Mouse (Mus musculus) E14TG2a.4 (cell line): ENCODE results near the gene Vav1.
A peak's percentile ranks its signal among the peaks of the same experiment; 100 is the strongest.

Experiments used
- H3K27me3 ChIP-seq: 2 replicates; pipeline ENCODE4 v1.6.1; 2014; ENCODE audit warnings: low read length, control low read depth; ENCODE audit not compliant: insufficient read depth
- H3K36me3 ChIP-seq: 2 replicates; pipeline ENCODE4 v1.6.1; 2014; ENCODE audit warnings: low read length, control low read depth; ENCODE audit not compliant: insufficient read depth
- H3K4me1 ChIP-seq: replicated peaks from 2 replicates; pipeline ENCODE4 v1.6.1; 2014; ENCODE audit warnings: low read depth, low read length, control low read depth
- H3K4me3 ChIP-seq: replicated peaks from 2 replicates; pipeline ENCODE4 v1.5.1; 2014; ENCODE audit warnings: mild to moderate bottlenecking, low read length
- H3K9me3 ChIP-seq: 2 replicates; pipeline ENCODE4 v1.6.1; 2014; ENCODE audit warnings: low read length, control low read depth
- CTCF ChIP-seq: conservative IDR thresholded peaks from 2 replicates; pipeline ENCODE4 v1.5.1; 2014; ENCODE audit warnings: low read length
- NANOG ChIP-seq: IDR thresholded peaks from 2 replicates; pipeline ENCODE4 v1.6.1; 2014; ENCODE audit warnings: borderline replicate concordance, low read length, mixed read lengths
- POU5F1 ChIP-seq: IDR thresholded peaks from 2 replicates; pipeline ENCODE4 v1.6.1; 2014; ENCODE audit warnings: low read length, borderline replicate concordance

Gene Vav1

GRCm38 (mm10) chr17:57249186-57250181 lies 29.4 kb upstream of the Vav1 start, which contains the start of gene Trip10:
Gene Trip10, plus strand, starts transcription at chr17:57249455.
- TF ChIP-seq POU5F1: no peak
- TF ChIP-seq CTCF: no peak
- no peak for TF ChIP-seq NANOG
- Histone ChIP-seq H3K4me3 (peak within 1 kb of the TSS; percentile 97), H3K36me3 (peaks cover 52% of the 10 kb centered on the region), H3K4me1 (peaks cover 63% of the 10 kb centered on the region), H3K27me3 (no peaks in the 10 kb centered on the region), H3K9me3 (no peaks in the 10 kb centered on the region)

GRCm38 (mm10) chr17:57250461-57251160 lies 28.3 kb upstream of the Vav1 start:
- Histone ChIP-seq H3K4me3 (peak overlapping the region; percentile 97), H3K27me3 (no peaks in the 10 kb centered on the region), H3K4me1 (peaks cover 73% of the 10 kb centered on the region), H3K9me3 (no peaks in the 10 kb centered on the region), H3K36me3 (peaks cover 52% of the 10 kb centered on the region)
- TF ChIP-seq POU5F1: no peak
- no peak for TF ChIP-seq NANOG
- no peak for TF ChIP-seq CTCF

GRCm38 (mm10) chr17:57251431-57251830 lies 27.5 kb upstream of the Vav1 start:
- Histone ChIP-seq H3K4me1 (peaks cover 66% of the 10 kb centered on the region), H3K27me3 (no peaks in the 10 kb centered on the region)
- TF ChIP-seq NANOG (no peak), POU5F1 (no peak)

GRCm38 (mm10) chr17:57253306-57253705 lies 25.6 kb upstream of the Vav1 start:
- Histone ChIP-seq H3K36me3 (peaks cover 72% of the 10 kb centered on the region), H3K9me3 (no peaks in the 10 kb centered on the region), H3K27me3 (no peaks in the 10 kb centered on the region), H3K4me1 (peaks cover 76% of the 10 kb centered on the region), H3K4me3 (no peak overlapping the region)
- no peak for TF ChIP-seq NANOG
- TF ChIP-seq POU5F1: no peak
- no peak for TF ChIP-seq CTCF

More at GRCm38 (mm10) chr17:57251431-57251830, 27.5 kb upstream of the Vav1 start:
- peaks cover 55% of the 10 kb centered on the region for H3K36me3 ChIP-seq
- H3K9me3 ChIP-seq: no peaks in the 10 kb centered on the region
- peak overlapping the region; percentile 97 for H3K4me3 ChIP-seq

GRCm38 (mm10) chr17:57255354-57255753 lies 23.5 kb upstream of the Vav1 start:
- H3K27me3 ChIP-seq: no peaks in the 10 kb centered on the region
- peaks cover 77% of the 10 kb centered on the region for H3K4me1 ChIP-seq
- TF ChIP-seq CTCF: no peak
- H3K36me3 ChIP-seq: peaks cover 93% of the 10 kb centered on the region
- H3K9me3 ChIP-seq: no peaks in the 10 kb centered on the region
- H3K4me3 ChIP-seq: no peak overlapping the region

GRCm38 (mm10) chr17:57256921-57257485 lies 21.9 kb upstream of the Vav1 start:
- Histone ChIP-seq H3K4me3 (no peak overlapping the region), H3K9me3 (no peaks in the 10 kb centered on the region), H3K36me3 (peaks cover 99% of the 10 kb centered on the region), H3K27me3 (no peaks in the 10 kb centered on the region), H3K4me1 (peaks cover 79% of the 10 kb centered on the region)
- TF ChIP-seq CTCF (no peak), NANOG (no peak), POU5F1 (no peak)

- peaks cover 99% of the 10 kb centered on the region for H3K36me3 ChIP-seq
- H3K4me3 ChIP-seq: no peak overlapping the region
- H3K9me3 ChIP-seq: no peaks in the 10 kb centered on the region
- no peaks in the 10 kb centered on the region for H3K27me3 ChIP-seq
- TF ChIP-seq CTCF (no peak), POU5F1 (no peak), NANOG (no peak)
- H3K4me1 ChIP-seq: peaks cover 78% of the 10 kb centered on the region
Observed at GRCm38 (mm10) chr17:57258191-57258590, 20.7 kb upstream of the Vav1 start.

GRCm38 (mm10) chr17:57259742-57260141 lies 19.2 kb upstream of the Vav1 start:
- no peak for TF ChIP-seq POU5F1
- TF ChIP-seq NANOG: no peak
- TF ChIP-seq CTCF: no peak
- H3K4me1 ChIP-seq: peaks cover 78% of the 10 kb centered on the region
- H3K9me3 ChIP-seq: no peaks in the 10 kb centered on the region
- H3K36me3 ChIP-seq: peaks cover 97% of the 10 kb centered on the region
- H3K27me3 ChIP-seq: no peaks in the 10 kb centered on the region
- no peak overlapping the region for H3K4me3 ChIP-seq
